Mouse (Mus musculus): ENCODE data around the gene Prtn3. TPM values are rescaled to one million over a fixed set of nuclear protein-coding genes. Genes with fewer than 3 reads are reported as not detected.

Prtn3 gene
- total and polyA plus RNA-seq, 2 experiments from 2014 or later, result 0.74 TPM; not detected in 1

DNA sequence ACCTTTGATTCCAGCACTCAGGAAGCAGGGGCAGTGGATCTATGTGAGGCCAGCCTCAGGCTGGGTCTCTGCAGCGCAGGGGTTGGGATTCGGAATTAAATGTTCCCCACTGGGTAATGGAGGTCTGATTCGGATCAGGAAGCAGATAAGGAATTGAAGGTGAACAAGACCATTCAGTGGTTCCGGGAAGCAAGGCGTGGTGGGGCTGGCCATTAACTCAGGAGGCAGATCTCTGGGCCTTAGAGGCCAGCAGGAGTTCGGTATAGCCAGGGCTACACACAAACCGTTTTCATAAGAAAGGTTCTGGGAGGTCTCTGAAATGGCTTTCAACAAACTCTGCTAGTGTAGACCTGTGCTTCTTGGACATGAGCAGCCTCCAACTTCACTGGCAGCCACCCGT, 21.4 kb upstream of the Prtn3 start:
- WGBS, result 25% methylated on average over 8 of the region's 8 CpGs
- Histone ChIP-seq H3K4me3 (ENCODE audit: low read depth, low read length) (peak overlapping the region; percentile 45), H3K4me1 (ENCODE audit: control insufficient read depth, insufficient read depth) (peaks cover 37% of the 10 kb centered on the region), H3K9me3 (replicated peaks; ENCODE audit: control insufficient read depth, low read length) (no peaks in the 10 kb centered on the region), H3K9ac (replicated peaks; ENCODE audit: low read depth, low read length) (peak overlapping the region; percentile 59), H3K36me3 (replicated peaks; ENCODE audit: control insufficient read depth, insufficient read depth, low read length) (peaks cover 8% of the 10 kb centered on the region; the same call in 1 of the 2 replicates), H3K4me2 (ENCODE audit: low read depth, low read length) (peak overlapping the region; percentile 83), H3K27me3 (ENCODE audit: control insufficient read depth, insufficient read depth, low read length) (no peaks in the 10 kb centered on the region), H3K27ac (ENCODE audit: low read depth) (peak overlapping the region; percentile 100)
- TF ChIP-seq CTCF (IDR thresholded peaks at IDR 0.05; ENCODE audit: low read depth), result no peak
- no peak for TF ChIP-seq EP300 (IDR thresholded peaks at IDR 0.05; ENCODE audit: low read depth)
- ATAC-seq (ENCODE audit: insufficient read depth, low read depth) (no peak), DNase-seq (ENCODE audit: low spot score) (no peak)

DNA sequence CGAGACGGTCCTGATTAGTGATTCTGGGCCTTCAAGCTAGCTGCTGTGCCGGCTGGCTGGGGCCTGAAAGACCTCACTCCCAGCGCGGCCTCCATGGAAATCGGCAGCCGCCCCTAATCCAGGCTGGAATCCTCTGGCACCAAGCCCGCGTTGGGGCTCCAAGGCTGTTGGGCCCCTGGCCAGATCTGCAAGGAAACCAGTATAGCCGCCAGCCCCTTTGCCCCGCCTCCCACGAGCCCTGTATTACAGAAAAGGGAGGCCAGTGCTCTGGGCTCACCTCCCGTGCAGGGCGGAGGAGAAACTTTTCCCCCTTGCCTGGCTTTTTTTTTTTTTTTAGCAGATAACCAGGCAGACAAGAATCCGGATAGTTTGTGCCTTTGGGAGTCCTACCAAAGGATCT, 20.9 kb upstream of the Prtn3 start:
- under 1% methylated on average over 15 of the region's 15 CpGs for WGBS
- H3K9me3 ChIP-seq (replicated peaks; ENCODE audit: control insufficient read depth, low read length), result no peaks in the 10 kb centered on the region
- H3K36me3 ChIP-seq (replicated peaks; ENCODE audit: control insufficient read depth, insufficient read depth, low read length), result peaks cover 10% of the 10 kb centered on the region; the same call in 1 of the 2 replicates
- peak overlapping the region; percentile 59 for H3K9ac ChIP-seq (replicated peaks; ENCODE audit: low read depth, low read length)
- peak overlapping the region; percentile 45 for H3K4me3 ChIP-seq (ENCODE audit: low read depth, low read length)
- no peaks in the 10 kb centered on the region for H3K27me3 ChIP-seq (ENCODE audit: control insufficient read depth, insufficient read depth, low read length)
- DNase-seq (ENCODE audit: low spot score) (peak; percentile 94), ATAC-seq (ENCODE audit: insufficient read depth, low read depth) (peak; percentile 55)
- H3K27ac ChIP-seq (ENCODE audit: low read depth), result peak overlapping the region; percentile 100
- H3K4me1 ChIP-seq (ENCODE audit: control insufficient read depth, insufficient read depth), result peaks cover 43% of the 10 kb centered on the region
- peak overlapping the region; percentile 83 for H3K4me2 ChIP-seq (ENCODE audit: low read depth, low read length)
- peak; percentile 59; the same call in 1 of the 2 replicates for TF ChIP-seq EP300 (IDR thresholded peaks at IDR 0.05; ENCODE audit: low read depth)
- peak; percentile 11; the same call in 1 of the 2 replicates for TF ChIP-seq CTCF (IDR thresholded peaks at IDR 0.05; ENCODE audit: low read depth)

GRCm38 (mm10) chr10:79853860-79854795, 20.1 kb upstream of the Prtn3 start, which contains the start of gene Ptbp1:
Ptbp1 (plus strand) TSS chr10:79854427.
- Histone ChIP-seq H3K4me1 (ENCODE audit: control insufficient read depth, insufficient read depth) (peaks cover 49% of the 10 kb centered on the region), H3K4me3 (ENCODE audit: low read depth, low read length) (peak within 1 kb of the TSS; percentile 98), H3K27ac (ENCODE audit: low read depth) (peak within 1 kb of the TSS; percentile 100), H3K9ac (replicated peaks; ENCODE audit: low read depth, low read length) (peak within 1 kb of the TSS; percentile 98), H3K4me2 (ENCODE audit: low read depth, low read length) (peak within 1 kb of the TSS; percentile 90), H3K9me3 (replicated peaks; ENCODE audit: control insufficient read depth, low read length) (no peaks in the 10 kb centered on the region), H3K27me3 (ENCODE audit: control insufficient read depth, insufficient read depth, low read length) (no peaks in the 10 kb centered on the region), H3K36me3 (replicated peaks; ENCODE audit: control insufficient read depth, insufficient read depth, low read length) (peaks cover 18% of the 10 kb centered on the region)
- TF ChIP-seq EP300 (IDR thresholded peaks at IDR 0.05; ENCODE audit: low read depth) (peak; percentile 66; the same call in 1 of the 2 replicates), CTCF (IDR thresholded peaks at IDR 0.05; ENCODE audit: low read depth) (no peak)
- DNase-seq (ENCODE audit: low spot score) (peak; percentile 99), ATAC-seq (ENCODE audit: insufficient read depth, low read depth) (peak; percentile 88)
- under 1% methylated on average over 75 of the region's 75 CpGs for WGBS

DNA sequence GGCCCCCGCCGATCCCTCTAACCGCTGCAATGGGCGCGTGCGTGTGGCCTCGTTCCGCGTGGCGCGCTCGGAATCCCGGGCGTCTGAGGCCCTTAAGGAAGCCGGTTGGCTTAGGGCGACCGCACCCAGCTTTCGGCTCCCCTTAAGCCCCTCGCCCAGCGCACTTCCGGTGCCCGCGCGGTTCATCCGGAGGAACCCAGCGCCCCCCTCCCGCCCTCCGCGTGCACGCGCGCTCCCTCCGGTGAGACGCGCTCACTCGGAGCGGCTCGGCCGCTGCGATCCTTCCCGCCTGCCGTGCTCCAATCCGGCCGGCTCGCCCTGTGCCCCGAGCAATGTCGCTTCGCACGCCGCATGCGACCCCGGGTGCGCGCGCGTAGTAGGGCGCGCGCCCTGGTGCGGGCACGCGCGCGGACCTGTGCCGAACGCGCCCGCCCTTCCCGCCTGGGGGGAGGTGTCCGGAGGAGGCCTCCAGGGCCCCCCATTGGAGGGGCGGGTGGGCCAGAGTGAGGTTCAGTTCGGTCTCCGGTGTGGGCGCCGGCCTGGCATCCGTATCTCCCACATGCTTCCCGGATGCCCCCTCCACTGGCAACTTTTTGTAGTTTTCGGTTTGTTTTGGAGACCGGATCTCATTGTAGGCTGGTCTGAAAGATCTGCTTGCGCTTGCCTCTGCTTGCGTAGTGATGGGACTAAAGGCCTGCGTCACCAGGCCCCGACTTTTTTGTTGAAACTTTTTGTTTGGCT, 19.3 kb upstream of the Prtn3 start:
- Histone ChIP-seq H3K4me1 (ENCODE audit: control insufficient read depth, insufficient read depth) (peaks cover 55% of the 10 kb centered on the region), H3K9me3 (replicated peaks; ENCODE audit: control insufficient read depth, low read length) (no peaks in the 10 kb centered on the region), H3K27me3 (ENCODE audit: control insufficient read depth, insufficient read depth, low read length) (no peaks in the 10 kb centered on the region), H3K4me2 (ENCODE audit: low read depth, low read length) (peak overlapping the region; percentile 90), H3K27ac (ENCODE audit: low read depth) (peak overlapping the region; percentile 100), H3K9ac (replicated peaks; ENCODE audit: low read depth, low read length) (peak overlapping the region; percentile 98), H3K36me3 (replicated peaks; ENCODE audit: control insufficient read depth, insufficient read depth, low read length) (peaks cover 26% of the 10 kb centered on the region), H3K4me3 (ENCODE audit: low read depth, low read length) (peak overlapping the region; percentile 98)
- TF ChIP-seq EP300 (IDR thresholded peaks at IDR 0.05; ENCODE audit: low read depth) (no peak), CTCF (IDR thresholded peaks at IDR 0.05; ENCODE audit: low read depth) (no peak)
- peak; percentile 8; the same call in 1 of the 2 replicates for ATAC-seq (ENCODE audit: insufficient read depth, low read depth)
- 1% methylated on average over 79 of the region's 83 CpGs for WGBS
- peak; percentile 47 for DNase-seq (ENCODE audit: low spot score)

DNA sequence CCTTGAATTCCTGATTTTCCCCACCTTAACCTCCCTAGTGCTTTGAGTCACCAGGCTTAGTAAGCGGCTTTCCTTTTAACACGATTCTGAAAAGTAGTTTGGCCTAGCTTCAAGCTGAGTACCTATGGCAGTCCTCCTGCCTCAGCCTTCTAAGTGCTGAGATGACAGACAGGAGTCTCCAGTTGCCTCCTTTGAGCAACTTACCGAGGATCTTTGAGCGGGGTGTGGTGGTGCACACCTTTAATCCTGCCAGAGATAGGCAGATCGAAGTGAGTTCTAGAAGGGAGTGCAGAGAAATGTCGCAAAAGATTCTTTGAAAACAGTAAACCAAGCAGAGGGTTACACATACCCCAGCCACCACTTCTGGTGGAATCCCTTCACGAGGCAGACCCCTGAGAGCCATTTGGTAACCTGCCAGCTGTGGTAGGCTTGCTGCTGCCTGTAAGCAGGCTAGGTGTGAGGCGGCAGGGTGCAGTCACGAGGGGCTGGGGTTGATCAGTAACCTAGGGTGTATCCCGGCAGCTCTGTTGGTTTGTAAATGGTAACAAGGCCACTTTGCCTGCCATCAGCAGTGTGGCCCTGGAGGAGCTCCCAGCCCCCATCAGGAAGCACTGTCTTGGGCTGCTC, 18.6 kb upstream of the Prtn3 start:
- DNase-seq (ENCODE audit: low spot score) (no peak), ATAC-seq (ENCODE audit: insufficient read depth, low read depth) (no peak)
- Histone ChIP-seq H3K36me3 (replicated peaks; ENCODE audit: control insufficient read depth, insufficient read depth, low read length) (peaks cover 33% of the 10 kb centered on the region), H3K4me1 (ENCODE audit: control insufficient read depth, insufficient read depth) (peaks cover 55% of the 10 kb centered on the region), H3K27me3 (ENCODE audit: control insufficient read depth, insufficient read depth, low read length) (no peaks in the 10 kb centered on the region), H3K9me3 (replicated peaks; ENCODE audit: control insufficient read depth, low read length) (no peaks in the 10 kb centered on the region), H3K27ac (ENCODE audit: low read depth) (peak overlapping the region; percentile 100), H3K4me2 (ENCODE audit: low read depth, low read length) (peak overlapping the region; percentile 90), H3K4me3 (ENCODE audit: low read depth, low read length) (peak overlapping the region; percentile 98), H3K9ac (replicated peaks; ENCODE audit: low read depth, low read length) (peak overlapping the region; percentile 98)
- under 1% methylated on average over 10 of the region's 10 CpGs for WGBS
- TF ChIP-seq CTCF (IDR thresholded peaks at IDR 0.05; ENCODE audit: low read depth), result no peak
- no peak for TF ChIP-seq EP300 (IDR thresholded peaks at IDR 0.05; ENCODE audit: low read depth)
